Mouse (Mus musculus) heart, postnatal 14 days (tissue): ENCODE results near the gene Olfr61. TPM values are rescaled to one million over a fixed set of nuclear protein-coding genes. Genes with fewer than 3 reads are reported as not detected.
"Not testable (repeated sequence)": the region's sequence is repeated elsewhere in the genome, so short reads cannot be mapped to it uniquely, and the experiment has no call there.

Source experiments
- DNase-seq, 2 experiments: peaks; one replicate each; pipeline ENCODE4 v3.0.0; 2021 to 2022
- intact Hi-C: fragments of 180-260 bp; cut with DNase I; formaldehyde crosslinking; loops from one replicate; pipeline ENCODE4 v1.15.1; 2025
- long read RNA-seq, 2 experiments: library from polyadenylated mRNA; stranded (forward); transcript quantifications; one replicate each; pipeline ENCODE4 v2.0.0; 2021
- total RNA-seq, 2 experiments: library from RNA; stranded (reverse); gene quantifications; 2 replicates each; pipeline ENCODE4 v1.2.3; 2021

Olfr61 gene
- not detected for total RNA-seq
- long read RNA-seq, experiment 1 = 0 reads
- long read RNA-seq, experiment 2 = 0 reads

DNA sequence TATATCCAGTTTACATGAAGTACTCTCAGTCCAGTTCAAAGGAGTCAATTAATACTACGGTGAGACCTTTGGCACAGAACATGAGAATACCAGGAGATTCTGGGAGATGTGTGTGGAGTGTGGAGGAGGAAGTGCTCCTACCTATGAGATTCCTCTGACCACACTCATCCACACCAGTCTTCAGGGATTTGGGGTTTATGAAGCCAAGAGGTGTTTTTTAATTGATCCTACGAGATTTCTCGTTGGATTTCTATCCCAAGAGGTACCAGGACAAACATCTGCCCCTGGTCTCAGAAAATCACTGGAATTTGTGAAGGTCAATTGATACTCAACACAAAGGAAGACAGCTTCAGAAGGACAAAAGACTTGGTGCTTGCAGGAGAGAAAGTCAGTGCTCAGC, at the start of gene Olfr61:
Gene Olfr61, plus strand, starts transcription at position 301 of the 400 bp plus-strand sequence.
- intact Hi-C loops, DNase-seq: not testable (repeated sequence)

DNA sequence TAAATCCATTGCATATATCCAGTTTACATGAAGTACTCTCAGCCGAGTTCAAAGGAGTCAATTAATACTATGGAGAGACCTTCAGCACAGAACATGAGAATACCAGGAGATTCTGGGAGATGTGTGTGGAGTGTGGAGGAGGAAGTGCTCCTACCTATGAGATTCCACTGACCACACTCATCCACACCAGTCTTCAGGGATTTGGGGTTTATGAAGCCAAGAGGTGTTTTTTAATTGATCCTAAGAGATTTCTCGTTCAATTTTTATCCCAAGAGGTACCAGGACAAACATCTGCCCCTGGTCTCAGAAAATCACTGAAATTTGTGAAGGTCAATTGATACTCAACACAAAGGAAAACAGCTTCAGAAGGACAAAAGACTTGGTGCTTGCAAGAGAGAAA, 27.8 kb upstream of the Olfr61 start, which contains the start of gene Olfr46:
Gene Olfr46, plus strand, starts transcription at position 301 of the 400 bp plus-strand sequence.
- intact Hi-C loops = not testable (repeated sequence)

DNA sequence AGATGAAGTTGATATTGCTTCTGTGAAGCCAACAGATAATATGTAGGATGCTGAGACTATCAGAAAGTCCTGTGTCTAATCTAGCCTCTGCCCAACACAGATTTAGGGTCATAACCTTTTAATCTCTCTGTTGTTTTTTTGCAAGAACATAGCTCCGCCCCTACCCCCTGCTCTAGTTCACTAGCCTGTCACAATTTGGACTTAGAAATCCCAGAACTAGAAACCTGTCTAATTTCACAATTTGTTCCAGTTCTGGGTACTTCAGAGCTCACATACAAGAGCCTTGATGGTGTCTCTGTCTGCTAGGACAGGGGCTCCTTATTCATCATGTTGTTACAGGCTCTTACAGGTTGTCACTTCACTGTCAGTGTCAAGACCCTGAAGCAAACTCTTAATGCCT, 1.8 kb downstream of the Olfr61 start:
- intact Hi-C loops = no loop called here

More for the DNA sequence above, 27.8 kb upstream of the Olfr61 start, which contains the start of gene Olfr46:
- DNase-seq = not testable (repeated sequence)

DNA sequence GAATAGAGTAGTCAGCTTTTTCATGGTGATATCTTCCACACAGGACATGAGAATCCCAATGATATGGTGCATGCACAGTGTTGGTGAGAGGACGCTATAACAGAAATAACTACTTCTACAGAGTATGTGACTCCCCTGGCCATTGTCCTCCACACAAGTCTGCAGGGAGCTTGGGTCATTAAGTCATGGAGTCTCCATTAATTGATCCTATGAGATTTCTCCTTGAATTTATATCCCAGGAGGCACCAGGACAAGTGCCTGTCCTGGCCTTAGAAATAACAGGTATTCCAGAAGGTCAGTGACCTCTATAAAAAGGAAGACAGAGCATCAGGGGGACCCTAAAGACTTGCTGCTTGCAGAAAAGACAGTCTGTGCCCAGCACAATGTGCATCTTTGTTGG, 17.4 kb downstream of the Olfr61 start, which contains the start of gene Olfr53:
Gene Olfr53, plus strand, starts transcription at position 301 of the 400 bp plus-strand sequence.
- DNase-seq = no peak
- intact Hi-C loops = loop anchor here (1.0 kb wide), 1 partner anchor 36 kb away; no protein-coding TSS in a partner anchor

More for the DNA sequence above, 1.8 kb downstream of the Olfr61 start:
- no peak for DNase-seq

DNA sequence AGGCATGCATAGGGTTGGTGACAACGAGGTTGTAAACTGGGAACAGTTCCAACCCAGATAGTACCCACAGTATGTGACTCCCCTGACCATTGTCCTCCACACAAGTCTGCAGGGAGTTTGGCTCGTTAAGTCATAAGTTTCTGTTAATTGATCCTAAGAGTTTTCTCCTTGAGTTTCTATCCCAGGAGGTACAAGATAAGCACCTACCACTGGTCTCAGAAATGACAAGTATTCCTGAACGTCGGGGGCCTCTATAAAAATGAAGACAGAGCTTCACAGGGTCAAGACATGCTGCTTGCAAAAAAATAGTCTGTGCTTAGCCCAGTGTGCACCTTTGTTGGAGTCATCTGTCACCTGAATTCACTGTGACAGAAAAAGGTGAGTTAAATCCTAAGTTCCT, 30.9 kb downstream of the Olfr61 start, which contains the start of gene Olfr539:
Gene Olfr539, plus strand, starts transcription at position 301 of the 400 bp plus-strand sequence.
- intact Hi-C loops = no loop called here
- DNase-seq = no peak

DNA sequence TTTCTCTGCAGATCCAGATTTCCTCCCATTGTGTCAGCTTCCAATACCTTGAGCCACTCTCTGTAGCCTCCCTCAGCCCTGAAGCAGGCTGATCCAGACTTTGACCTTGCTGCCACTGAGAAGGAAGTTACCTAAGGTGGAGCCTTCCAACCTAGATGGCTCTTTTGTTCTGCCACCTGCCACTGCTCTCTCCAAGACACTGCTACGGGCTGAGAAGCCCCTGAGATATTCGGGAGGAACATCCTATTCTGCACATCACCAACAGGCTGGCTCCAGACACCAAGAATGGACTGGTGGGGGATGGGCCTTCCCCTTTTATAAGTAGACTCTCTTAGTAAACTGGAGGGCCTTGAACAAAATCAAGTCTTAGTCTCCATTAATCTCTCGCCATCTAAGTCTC, 41.9 kb downstream of the Olfr61 start:
- DNase-seq, intact Hi-C loops: not testable (repeated sequence)

DNA sequence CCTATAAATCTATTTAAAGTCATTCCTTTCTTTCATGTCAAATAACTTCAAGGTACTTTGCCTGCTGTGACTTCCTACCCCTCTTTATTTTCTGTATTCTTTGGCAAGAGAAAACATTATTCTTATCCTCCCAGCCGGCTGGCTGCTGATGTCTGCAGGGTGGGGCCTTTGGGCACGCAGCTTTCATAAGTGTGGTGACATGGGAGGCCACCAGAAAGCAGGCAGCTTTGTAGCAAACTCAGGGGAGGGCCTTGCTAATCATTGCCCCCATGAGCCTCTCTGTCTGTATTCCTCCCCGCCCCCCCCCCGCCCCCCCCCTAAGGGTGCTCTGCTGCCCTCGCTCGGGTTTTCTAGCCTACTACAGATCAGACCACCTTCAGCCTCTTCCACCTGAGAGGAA, 47.1 kb downstream of the Olfr61 start:
- intact Hi-C loops = no loop called here
- DNase-seq = no peak

DNA sequence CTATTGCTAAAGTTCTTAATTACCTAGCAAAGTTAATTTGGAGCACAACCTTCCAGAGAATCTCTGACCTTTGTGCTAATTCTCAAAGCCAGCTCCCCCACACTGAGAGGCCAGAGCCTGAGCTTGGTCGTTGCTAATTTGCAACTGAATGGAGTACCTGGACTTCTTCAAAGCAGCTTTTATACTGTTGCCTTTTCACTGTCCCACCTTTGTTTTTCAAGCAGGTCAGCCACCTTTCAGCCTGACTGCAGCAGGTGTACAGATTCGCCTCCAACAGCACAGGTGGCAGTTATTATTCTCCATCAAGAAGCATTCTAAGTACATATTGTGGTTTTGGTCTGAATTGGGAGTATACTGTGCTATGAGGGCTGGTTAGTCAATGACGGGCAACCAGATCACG, 50.8 kb downstream of the Olfr61 start:
- intact Hi-C loops = not testable (repeated sequence)

DNA sequence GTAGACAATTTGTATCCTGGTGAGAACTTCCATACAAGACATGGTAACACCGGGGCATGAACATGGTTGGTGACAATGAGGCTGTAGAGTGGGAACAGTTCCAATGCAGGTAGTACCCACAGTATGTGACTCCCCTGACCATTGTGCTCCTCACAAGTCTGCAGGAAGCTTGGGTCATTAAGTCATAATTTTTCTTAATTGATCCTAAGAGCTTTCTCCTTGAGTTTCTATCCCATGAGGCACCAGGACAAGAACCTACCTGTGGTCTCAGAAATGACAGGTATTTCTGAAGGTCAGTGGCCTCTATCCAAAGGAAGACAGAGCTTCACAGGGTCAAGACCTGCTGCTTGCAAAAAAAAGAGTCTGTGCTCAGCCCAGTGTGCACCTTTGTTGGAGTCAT, 52.9 kb downstream of the Olfr61 start, which contains the start of gene Olfr45:
Gene Olfr45, plus strand, starts transcription at position 301 of the 400 bp plus-strand sequence.
- intact Hi-C loops = loop anchor here (1.0 kb wide), 1 partner anchor 35 kb away; the partner anchor contains the start of gene Olfr53
- DNase-seq = no peak

More for the DNA sequence above, 50.8 kb downstream of the Olfr61 start:
- not testable (repeated sequence) for DNase-seq

Other genes starting within 250 kb of the Olfr61 start
- not detected for gene Olfr531, start 226.1 kb upstream of the Olfr61 start, total RNA-seq
- not detected for gene Olfr532, start 207.3 kb upstream of the Olfr61 start, total RNA-seq
- not detected for gene Olfr533, start 165.6 kb upstream of the Olfr61 start, total RNA-seq
- not detected for gene Olfr535, start 144.8 kb upstream of the Olfr61 start, total RNA-seq
- gene Olfr536, start 121.6 kb upstream of the Olfr61 start, total RNA-seq = not detected
- gene Olfr538, start 61.1 kb upstream of the Olfr61 start, total RNA-seq = not detected
- not detected for gene Olfr46, start 27.7 kb upstream of the Olfr61 start, total RNA-seq
- not detected for gene Olfr53, start 17.5 kb downstream of the Olfr61 start, total RNA-seq
- gene Olfr539, start 31.0 kb downstream of the Olfr61 start, total RNA-seq = not detected
- gene Olfr45, start 53.0 kb downstream of the Olfr61 start, total RNA-seq = not detected
- not detected for gene Olfr541, start 68.3 kb downstream of the Olfr61 start, total RNA-seq
- 1 to 10 TPM in 1 of 2 experiments, under 1 TPM in 1; 0.93 to 5.7 TPM for gene Cyp2e1, start 134.8 kb downstream of the Olfr61 start, total RNA-seq
- gene Syce1, start 158.9 kb downstream of the Olfr61 start, total RNA-seq = not detected
- under 1 TPM; 0.22 to 0.36 TPM for gene Zfp941, start 193.2 kb downstream of the Olfr61 start, total RNA-seq
- gene Urah, start 206.0 kb downstream of the Olfr61 start, total RNA-seq = not detected
- 1 to 10 TPM; 6.2 to 8.4 TPM for gene Scgb1c1, start 216.6 kb downstream of the Olfr61 start, total RNA-seq
- gene Odf3, start 218.8 kb downstream of the Olfr61 start, total RNA-seq = not detected
- gene Gm45785, start 227.4 kb downstream of the Olfr61 start, total RNA-seq = not detected
- gene Ric8a, start 228.0 kb downstream of the Olfr61 start, total RNA-seq = 10 to 100 TPM; 23.7 to 24.5 TPM
- 10 to 100 TPM; 11.3 to 12.5 TPM for gene Bet1l, start 228.6 kb downstream of the Olfr61 start, total RNA-seq